Mouse (Mus musculus) liver, embryonic 12.5 days (tissue): Measurements from ENCODE around the gene Acap3. TPM values are rescaled to one million over a fixed set of nuclear protein-coding genes. Genes with fewer than 3 reads are reported as not detected.

Experiments used
- ATAC-seq: fragments of 200-750 bp; cut with Nextera tagmentation; 2 replicates; pipeline ENCODE4 v1.8.0; 2017; ENCODE audit warnings: moderate number of reproducible peaks, mild to moderate bottlenecking, moderate library complexity
- H3K27ac ChIP-seq: fragments of 300-500 bp; sonication (generic); 2 replicates; pipeline ENCODE4 v1.5.1; 2016; ENCODE audit warnings: mild to moderate bottlenecking
- H3K27me3 ChIP-seq: fragments of 300-500 bp; sonication (generic); replicated peaks from 2 replicates; pipeline ENCODE4 v1.6.1; 2016; ENCODE audit warnings: mild to moderate bottlenecking, moderate library complexity
- H3K36me3 ChIP-seq: fragments of 300-500 bp; sonication (generic); 2 replicates; pipeline ENCODE4 v1.6.1; 2016; ENCODE audit warnings: mild to moderate bottlenecking, moderate library complexity
- H3K4me1 ChIP-seq: fragments of 300-500 bp; sonication (generic); 2 replicates; pipeline ENCODE4 v1.6.1; 2016
- H3K4me2 ChIP-seq: fragments of 300-500 bp; sonication (generic); 2 replicates; pipeline ENCODE4 v1.6.1; 2016; ENCODE audit warnings: mild to moderate bottlenecking, moderate library complexity
- H3K4me3 ChIP-seq: fragments of 300-500 bp; sonication (generic); 2 replicates; pipeline ENCODE4 v1.5.1; 2016; ENCODE audit warnings: mild to moderate bottlenecking, moderate library complexity
- H3K9ac ChIP-seq: fragments of 300-500 bp; sonication (generic); 2 replicates; pipeline ENCODE4 v1.6.1; 2016; ENCODE audit warnings: mild to moderate bottlenecking, moderate library complexity
- H3K9me3 ChIP-seq: fragments of 300-500 bp; sonication (generic); replicated peaks from 2 replicates; pipeline ENCODE4 v1.6.1; 2016; ENCODE audit warnings: mild to moderate bottlenecking, moderate library complexity
- WGBS: fragments of 180-500 bp; shearing (Covaris S2); methylation state at CpG from one replicate; pipeline ENCODE4 v1.1.7; 2016; ENCODE audit not compliant: insufficient replicate concordance; 5-methylcytosine and 5-hydroxymethylcytosine counted together
- polyA plus RNA-seq: library from polyadenylated mRNA; unstranded; fragments of >200 nt; fragmentation: Nextera tagmentation; extraction: Ambion mirVana; gene quantifications from 2 replicates; pipeline ENCODE4 v1.2.1, GENCODE M21; 2016

Gene Acap3
- polyA plus RNA-seq, 1 experiment from 2014 or later = 13.4 TPM

- Histone ChIP-seq H3K36me3 (peaks cover 86% of the 10 kb centered on the region), H3K4me2 (no peak overlapping the region), H3K4me3 (no peak overlapping the region), H3K4me1 (no peaks in the 10 kb centered on the region), H3K27me3 (no peaks in the 10 kb centered on the region), H3K9ac (no peak overlapping the region), H3K27ac (no peak overlapping the region), H3K9me3 (no peaks in the 10 kb centered on the region)
- no peak for ATAC-seq
- WGBS = 92% methylated on average over 13 of the region's 13 CpGs
Observed at GRCm38 (mm10) chr4:155903246-155903645, 11.6 kb downstream of the Acap3 start.

GRCm38 (mm10) chr4:155904318-155905102, 12.9 kb downstream of the Acap3 start:
- WGBS = 86% methylated on average over 13 of the region's 13 CpGs
- Histone ChIP-seq H3K36me3 (peaks cover 73% of the 10 kb centered on the region), H3K27ac (no peak overlapping the region)

DNA sequence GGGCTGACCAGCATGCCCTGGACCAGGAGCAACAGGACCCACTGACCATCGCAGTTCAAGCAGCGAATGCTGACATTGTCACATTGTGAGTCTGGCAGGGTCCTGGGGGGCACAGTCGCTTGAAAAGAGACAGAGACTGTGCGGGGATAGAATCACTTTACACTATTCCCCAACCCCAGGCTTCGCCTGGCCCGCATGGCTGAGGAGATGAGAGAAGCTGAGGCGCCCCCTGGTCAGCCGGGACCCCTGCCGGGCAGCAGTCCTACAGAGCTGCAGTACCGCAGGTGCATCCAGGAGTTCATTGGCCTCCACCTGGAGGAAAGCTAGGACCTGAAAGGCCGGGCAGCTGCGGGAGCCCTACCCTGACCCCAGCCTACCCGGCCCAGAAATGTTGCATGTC, 14.0 kb downstream of the Acap3 start:
- no peak for ATAC-seq
- Histone ChIP-seq H3K9ac (no peak overlapping the region), H3K27me3 (no peaks in the 10 kb centered on the region), H3K36me3 (peaks cover 62% of the 10 kb centered on the region), H3K9me3 (no peaks in the 10 kb centered on the region), H3K4me2 (no peak overlapping the region), H3K27ac (no peak overlapping the region), H3K4me3 (no peak overlapping the region), H3K4me1 (no peaks in the 10 kb centered on the region)
- 87% methylated on average over 13 of the region's 13 CpGs for WGBS

More at GRCm38 (mm10) chr4:155904318-155905102, 12.9 kb downstream of the Acap3 start:
- Histone ChIP-seq H3K9ac (no peak overlapping the region), H3K4me2 (no peak overlapping the region), H3K9me3 (no peaks in the 10 kb centered on the region), H3K4me1 (no peaks in the 10 kb centered on the region), H3K4me3 (no peak overlapping the region), H3K27me3 (no peaks in the 10 kb centered on the region)
- ATAC-seq = no peak

- WGBS = 76% methylated on average over 9 of the region's 9 CpGs
- no peak for ATAC-seq
- Histone ChIP-seq H3K4me2 (no peak overlapping the region), H3K4me3 (no peak overlapping the region), H3K36me3 (peaks cover 57% of the 10 kb centered on the region), H3K9ac (no peak overlapping the region), H3K4me1 (no peaks in the 10 kb centered on the region), H3K27me3 (no peaks in the 10 kb centered on the region), H3K9me3 (no peaks in the 10 kb centered on the region), H3K27ac (no peak overlapping the region)
Observed at GRCm38 (mm10) chr4:155906125-155906524, 14.5 kb downstream of the Acap3 start.

- Histone ChIP-seq H3K27ac (no peak overlapping the region), H3K4me2 (no peak overlapping the region), H3K4me3 (no peak overlapping the region), H3K9ac (no peak overlapping the region), H3K36me3 (peaks cover 48% of the 10 kb centered on the region), H3K27me3 (no peaks in the 10 kb centered on the region), H3K9me3 (no peaks in the 10 kb centered on the region), H3K4me1 (no peaks in the 10 kb centered on the region)
- WGBS = 76% methylated on average over 11 of the region's 11 CpGs
- no peak for ATAC-seq
Observed at GRCm38 (mm10) chr4:155907003-155907402, 15.4 kb downstream of the Acap3 start.

- Histone ChIP-seq H3K36me3 (peaks cover 35% of the 10 kb centered on the region), H3K4me3 (no peak overlapping the region), H3K27me3 (no peaks in the 10 kb centered on the region), H3K9me3 (no peaks in the 10 kb centered on the region), H3K4me1 (no peaks in the 10 kb centered on the region), H3K27ac (no peak overlapping the region), H3K9ac (no peak overlapping the region), H3K4me2 (no peak overlapping the region)
- 64% methylated on average over 7 of the region's 7 CpGs for WGBS
- ATAC-seq = no peak
Observed at GRCm38 (mm10) chr4:155908281-155908680, 16.7 kb downstream of the Acap3 start.

DNA sequence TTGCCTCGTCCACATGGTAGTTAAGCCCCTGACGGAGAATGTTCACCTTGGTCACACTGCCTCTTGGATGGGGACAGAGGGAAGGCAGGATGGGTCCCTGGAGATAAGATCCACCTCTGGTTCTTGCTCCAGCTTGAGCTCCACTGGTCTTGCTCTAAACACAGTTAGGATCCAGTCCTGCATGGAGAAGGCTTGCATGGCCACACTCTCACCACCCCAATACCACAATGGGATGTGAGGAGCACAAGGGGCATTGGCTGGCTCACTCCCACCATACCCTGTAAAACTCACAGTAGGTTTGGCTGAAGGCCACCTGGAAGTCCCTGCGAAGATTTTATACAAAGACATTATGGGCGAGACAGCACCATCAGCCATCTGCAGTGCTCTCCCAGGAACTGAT, 17.1 kb downstream of the Acap3 start:
- no peak for ATAC-seq
- Histone ChIP-seq H3K27me3 (no peaks in the 10 kb centered on the region), H3K4me1 (no peaks in the 10 kb centered on the region), H3K27ac (no peak overlapping the region), H3K4me2 (no peak overlapping the region), H3K36me3 (peaks cover 31% of the 10 kb centered on the region), H3K4me3 (no peak overlapping the region), H3K9ac (no peak overlapping the region), H3K9me3 (no peaks in the 10 kb centered on the region)
- WGBS = 81% methylated on average over 4 of the region's 4 CpGs

DNA sequence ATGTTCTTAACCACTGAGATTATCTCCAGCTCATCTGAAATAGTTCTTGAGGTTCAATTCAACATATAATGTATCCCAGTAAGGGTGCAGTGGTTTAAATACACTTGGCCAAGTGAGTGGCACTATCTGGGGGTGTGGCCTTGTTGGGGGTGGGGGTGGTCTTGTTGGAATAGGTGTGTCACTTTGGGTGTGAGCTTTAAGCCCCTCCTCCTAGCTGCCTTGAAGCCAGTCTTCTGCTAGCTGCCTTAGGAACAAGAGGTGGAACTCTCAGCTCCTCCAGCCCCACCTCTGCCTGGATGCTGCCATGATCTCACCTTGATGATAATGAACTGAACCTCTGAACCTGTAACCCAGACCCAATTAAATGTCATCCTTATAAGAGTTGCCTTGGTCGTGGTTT, 40.4 kb downstream of the Acap3 start:
- Histone ChIP-seq H3K27me3 (peaks cover 30% of the 10 kb centered on the region), H3K4me3 (no peak overlapping the region), H3K9ac (no peak overlapping the region), H3K4me1 (no peaks in the 10 kb centered on the region; the same call in 1 of the 2 replicates), H3K9me3 (no peaks in the 10 kb centered on the region), H3K27ac (no peak overlapping the region), H3K4me2 (no peak overlapping the region), H3K36me3 (no peaks in the 10 kb centered on the region)
- WGBS = 54% methylated on average over 1 of the region's 1 CpGs
- no peak for ATAC-seq

- whole genome bisulfite sequencing = 2% methylated on average over 17 of the region's 17 CpGs
- peak; percentile 32 for ATAC-seq
Observed at GRCm38 (mm10) chr4:155943049-155943452, 51.4 kb downstream of the Acap3 start.

GRCm38 (mm10) chr4:155943534-155944249, 52.1 kb downstream of the Acap3 start, which contains the start of gene Ube2j2:
Gene Ube2j2 (plus strand): TSS chr4:155943831.
- Histone ChIP-seq H3K4me2 (peak within 1 kb of the TSS; percentile 96), H3K9ac (peak within 1 kb of the TSS; percentile 96), H3K9me3 (no peaks in the 10 kb centered on the region), H3K4me3 (peak within 1 kb of the TSS; percentile 99), H3K27me3 (peaks cover 26% of the 10 kb centered on the region), H3K27ac (peak within 1 kb of the TSS; percentile 85), H3K4me1 (peaks cover 40% of the 10 kb centered on the region), H3K36me3 (peaks cover 29% of the 10 kb centered on the region)
- peak; percentile 95 for ATAC-seq
- under 1% methylated on average over 70 of the region's 85 CpGs for WGBS

More at GRCm38 (mm10) chr4:155943049-155943452, 51.4 kb downstream of the Acap3 start:
- peak overlapping the region; percentile 85 for H3K27ac ChIP-seq
- H3K9me3 ChIP-seq = no peaks in the 10 kb centered on the region
- peak overlapping the region; percentile 96 for H3K4me2 ChIP-seq
- peak overlapping the region; percentile 99 for H3K4me3 ChIP-seq
- peaks cover 26% of the 10 kb centered on the region for H3K27me3 ChIP-seq
- peaks cover 23% of the 10 kb centered on the region for H3K36me3 ChIP-seq
- H3K9ac ChIP-seq = peak overlapping the region; percentile 96
- H3K4me1 ChIP-seq = peaks cover 40% of the 10 kb centered on the region

DNA sequence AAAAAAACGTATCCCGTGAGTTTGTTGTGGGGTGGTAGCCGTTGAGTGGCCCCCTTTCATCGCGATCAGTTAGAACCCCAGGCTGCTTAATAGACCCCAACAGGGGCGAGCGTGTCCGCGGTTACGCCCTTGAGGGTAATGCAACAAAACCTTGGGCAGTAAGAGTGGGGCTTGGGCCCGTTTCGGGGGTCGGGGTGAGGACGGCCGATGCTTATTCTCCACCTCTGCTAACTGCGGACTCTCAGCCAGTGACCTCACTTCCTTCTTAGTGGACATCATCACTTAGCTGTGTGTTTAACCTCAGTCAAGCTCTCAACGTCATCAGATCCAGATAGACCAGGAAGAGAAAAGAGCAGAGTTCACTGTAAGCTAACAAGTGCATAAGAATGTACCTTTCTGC, 52.6 kb downstream of the Acap3 start:
- WGBS = under 1% methylated on average over 17 of the region's 17 CpGs
- 0 out of 2 replicates have a peak, but pooled peaks have one; percentile 3 for ATAC-seq
- Histone ChIP-seq H3K4me3 (peak overlapping the region; percentile 99), H3K9me3 (no peaks in the 10 kb centered on the region), H3K9ac (peak overlapping the region; percentile 96), H3K27ac (peak overlapping the region; percentile 85), H3K27me3 (peaks cover 26% of the 10 kb centered on the region), H3K4me1 (peaks cover 40% of the 10 kb centered on the region), H3K36me3 (peaks cover 35% of the 10 kb centered on the region), H3K4me2 (peak overlapping the region; percentile 96)

DNA sequence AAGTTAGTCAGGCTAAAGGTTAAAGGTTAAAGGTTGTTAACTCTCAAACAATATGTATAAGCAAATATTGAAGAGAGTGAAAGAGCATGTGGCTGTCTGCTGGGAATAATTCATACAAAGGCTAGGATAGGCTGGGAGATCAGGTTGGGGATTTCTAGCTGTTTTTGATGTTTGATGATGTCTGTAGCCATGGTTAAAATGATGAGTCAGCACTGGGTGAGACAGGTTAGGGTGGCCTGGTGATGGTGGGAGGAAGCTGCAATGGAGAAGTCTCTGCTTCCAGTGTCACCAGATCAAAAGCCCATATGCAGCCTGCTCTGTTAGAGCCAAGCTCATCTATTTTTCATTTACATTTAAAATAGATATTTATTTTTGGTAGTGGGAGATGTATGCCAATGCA, 55.5 kb downstream of the Acap3 start:
- Histone ChIP-seq H3K4me1 (peaks cover 40% of the 10 kb centered on the region), H3K27me3 (peaks cover 8% of the 10 kb centered on the region; the same call in 1 of the 2 replicates), H3K9me3 (no peaks in the 10 kb centered on the region), H3K27ac (no peak overlapping the region), H3K36me3 (peaks cover 63% of the 10 kb centered on the region), H3K4me3 (no peak overlapping the region), H3K9ac (no peak overlapping the region), H3K4me2 (no peak overlapping the region)
- ATAC-seq = no peak
